Mouse (Mus musculus): ENCODE measurements around the gene Mlxip. TPM values are rescaled to one million over a fixed set of nuclear protein-coding genes. Genes with fewer than 3 reads are reported as not detected.
A peak's percentile ranks its signal among the peaks of the same experiment; 100 is the strongest.

The Mlxip gene
- polyA plus RNA-seq, 1 experiment from 2014 or later, result 18.5 TPM

GRCm38 (mm10) chr5:123368869-123369488 is 25.6 kb upstream of the Mlxip start:
- Histone ChIP-seq H3K27ac (no peak overlapping the region), H3K9me3 (replicated peaks) (no peaks in the 10 kb centered on the region), H3K4me1 (peaks cover 9% of the 10 kb centered on the region), H3K4me2 (no peak overlapping the region), H3K27me3 (no peaks in the 10 kb centered on the region), H3K9ac (no peak overlapping the region), H3K4me3 (replicated peaks) (no peak overlapping the region), H3K36me3 (peaks cover 98% of the 10 kb centered on the region)
- no peak for ATAC-seq (replicated peaks; ENCODE audit: low FRiP score)
- 80% methylated on average over 13 of the region's 13 CpGs for WGBS

GRCm38 (mm10) chr5:123370049-123370448 is 24.5 kb upstream of the Mlxip start:
- Histone ChIP-seq H3K4me1 (no peaks in the 10 kb centered on the region), H3K4me2 (no peak overlapping the region), H3K9ac (no peak overlapping the region), H3K27ac (no peak overlapping the region), H3K36me3 (peaks cover 93% of the 10 kb centered on the region), H3K9me3 (replicated peaks) (no peaks in the 10 kb centered on the region), H3K27me3 (no peaks in the 10 kb centered on the region), H3K4me3 (replicated peaks) (no peak overlapping the region)
- 86% methylated on average over 5 of the region's 5 CpGs for WGBS
- no peak for ATAC-seq (replicated peaks; ENCODE audit: low FRiP score)

- no peak overlapping the region for H3K4me2 ChIP-seq
- ATAC-seq (replicated peaks; ENCODE audit: low FRiP score), result no peak
- WGBS, result 88% methylated on average over 10 of the region's 10 CpGs
Measured at GRCm38 (mm10) chr5:123375262-123375661, 19.3 kb upstream of the Mlxip start.

GRCm38 (mm10) chr5:123375793-123376452 is 18.7 kb upstream of the Mlxip start:
- ATAC-seq (replicated peaks; ENCODE audit: low FRiP score), result no peak
- Histone ChIP-seq H3K9me3 (replicated peaks) (no peaks in the 10 kb centered on the region), H3K9ac (no peak overlapping the region), H3K4me3 (replicated peaks) (no peak overlapping the region), H3K27me3 (no peaks in the 10 kb centered on the region), H3K4me1 (peaks cover 34% of the 10 kb centered on the region), H3K4me2 (no peak overlapping the region), H3K36me3 (peaks cover 40% of the 10 kb centered on the region), H3K27ac (0 out of 2 replicates have a peak overlapping the region, but pooled peaks have one; percentile 23)
- WGBS, result 90% methylated on average over 6 of the region's 6 CpGs

More at GRCm38 (mm10) chr5:123375262-123375661, 19.3 kb upstream of the Mlxip start:
- Histone ChIP-seq H3K9me3 (replicated peaks) (no peaks in the 10 kb centered on the region), H3K9ac (no peak overlapping the region), H3K36me3 (peaks cover 46% of the 10 kb centered on the region), H3K4me3 (replicated peaks) (no peak overlapping the region), H3K4me1 (peaks cover 34% of the 10 kb centered on the region), H3K27ac (no peak overlapping the region), H3K27me3 (no peaks in the 10 kb centered on the region)

GRCm38 (mm10) chr5:123376569-123376968 is 18.0 kb upstream of the Mlxip start:
- 34% methylated on average over 10 of the region's 10 CpGs for WGBS
- H3K9me3 ChIP-seq (replicated peaks), result no peaks in the 10 kb centered on the region
- peaks cover 38% of the 10 kb centered on the region for H3K4me1 ChIP-seq
- H3K4me2 ChIP-seq, result 0 out of 2 replicates have a peak overlapping the region, but pooled peaks have one; percentile 8
- no peaks in the 10 kb centered on the region for H3K27me3 ChIP-seq
- H3K9ac ChIP-seq, result no peak overlapping the region
- H3K27ac ChIP-seq, result 0 out of 2 replicates have a peak overlapping the region, but pooled peaks have one; percentile 23
- 0 out of 2 replicates have a peak, but pooled peaks have one; percentile 14 for ATAC-seq (replicated peaks; ENCODE audit: low FRiP score)
- no peak overlapping the region for H3K4me3 ChIP-seq (replicated peaks)
- H3K36me3 ChIP-seq, result peaks cover 33% of the 10 kb centered on the region

GRCm38 (mm10) chr5:123377120-123377955 is 17.3 kb upstream of the Mlxip start:
- Histone ChIP-seq H3K9me3 (replicated peaks) (no peaks in the 10 kb centered on the region), H3K36me3 (peaks cover 25% of the 10 kb centered on the region), H3K4me3 (replicated peaks) (no peak overlapping the region), H3K9ac (no peak overlapping the region), H3K27ac (0 out of 2 replicates have a peak overlapping the region, but pooled peaks have one; percentile 38), H3K27me3 (no peaks in the 10 kb centered on the region), H3K4me1 (peaks cover 44% of the 10 kb centered on the region), H3K4me2 (no peak overlapping the region)
- 65% methylated on average over 15 of the region's 15 CpGs for WGBS
- no peak for ATAC-seq (replicated peaks; ENCODE audit: low FRiP score)

GRCm38 (mm10) chr5:123378712-123379111 is 15.9 kb upstream of the Mlxip start:
- Histone ChIP-seq H3K9ac (no peak overlapping the region), H3K4me2 (no peak overlapping the region), H3K4me1 (peaks cover 44% of the 10 kb centered on the region), H3K36me3 (peaks cover 12% of the 10 kb centered on the region), H3K27ac (peak overlapping the region; percentile 81), H3K27me3 (no peaks in the 10 kb centered on the region), H3K4me3 (replicated peaks) (no peak overlapping the region), H3K9me3 (replicated peaks) (no peaks in the 10 kb centered on the region)
- ATAC-seq (replicated peaks; ENCODE audit: low FRiP score), result no peak
- WGBS, result 50% methylated on average over 9 of the region's 9 CpGs

- 22% methylated on average over 5 of the region's 5 CpGs for WGBS
- Histone ChIP-seq H3K9me3 (replicated peaks) (no peaks in the 10 kb centered on the region), H3K4me3 (replicated peaks) (no peak overlapping the region), H3K4me1 (peaks cover 44% of the 10 kb centered on the region), H3K4me2 (no peak overlapping the region), H3K27ac (peak overlapping the region; percentile 81), H3K9ac (no peak overlapping the region), H3K27me3 (no peaks in the 10 kb centered on the region), H3K36me3 (peaks cover 5% of the 10 kb centered on the region; the same call in 1 of the 2 replicates)
- 0 out of 2 replicates have a peak, but pooled peaks have one; percentile 13 for ATAC-seq (replicated peaks; ENCODE audit: low FRiP score)
Measured at GRCm38 (mm10) chr5:123379504-123379931, 15.1 kb upstream of the Mlxip start.

GRCm38 (mm10) chr5:123381968-123382367 is 12.6 kb upstream of the Mlxip start:
- no peak overlapping the region for H3K9ac ChIP-seq
- 24% methylated on average over 20 of the region's 20 CpGs for WGBS
- peaks cover 40% of the 10 kb centered on the region for H3K4me1 ChIP-seq
- no peak overlapping the region for H3K4me3 ChIP-seq (replicated peaks)
- no peaks in the 10 kb centered on the region for H3K27me3 ChIP-seq
- no peak overlapping the region for H3K27ac ChIP-seq
- no peak; the same call in 1 of the 2 replicates for ATAC-seq (replicated peaks; ENCODE audit: low FRiP score)
- H3K4me2 ChIP-seq, result peak overlapping the region; percentile 32; the same call in 1 of the 2 replicates
- no peaks in the 10 kb centered on the region for H3K36me3 ChIP-seq
- H3K9me3 ChIP-seq (replicated peaks), result no peaks in the 10 kb centered on the region

GRCm38 (mm10) chr5:123382686-123383085 is 11.9 kb upstream of the Mlxip start:
- no peak overlapping the region for H3K9ac ChIP-seq
- no peaks in the 10 kb centered on the region for H3K36me3 ChIP-seq
- no peak overlapping the region for H3K27ac ChIP-seq
- no peak for ATAC-seq (replicated peaks; ENCODE audit: low FRiP score)
- peaks cover 33% of the 10 kb centered on the region for H3K4me1 ChIP-seq
- WGBS, result 92% methylated on average over 8 of the region's 8 CpGs
- H3K4me3 ChIP-seq (replicated peaks), result no peak overlapping the region
- H3K9me3 ChIP-seq (replicated peaks), result no peaks in the 10 kb centered on the region
- H3K4me2 ChIP-seq, result no peak overlapping the region
- H3K27me3 ChIP-seq, result no peaks in the 10 kb centered on the region

GRCm38 (mm10) chr5:123388452-123388851 is 6.1 kb upstream of the Mlxip start:
- no peak for ATAC-seq (replicated peaks; ENCODE audit: low FRiP score)
- Histone ChIP-seq H3K4me1 (peaks cover 21% of the 10 kb centered on the region), H3K27me3 (no peaks in the 10 kb centered on the region), H3K9me3 (replicated peaks) (no peaks in the 10 kb centered on the region), H3K4me2 (no peak overlapping the region), H3K9ac (no peak overlapping the region), H3K4me3 (replicated peaks) (no peak overlapping the region), H3K27ac (no peak overlapping the region), H3K36me3 (no peaks in the 10 kb centered on the region)
- 30% methylated on average over 3 of the region's 3 CpGs for WGBS

Measured in kidney, embryonic 15.5 days (tissue).